Mouse (Mus musculus): ENCODE results near the gene Zfp697.

DNA sequence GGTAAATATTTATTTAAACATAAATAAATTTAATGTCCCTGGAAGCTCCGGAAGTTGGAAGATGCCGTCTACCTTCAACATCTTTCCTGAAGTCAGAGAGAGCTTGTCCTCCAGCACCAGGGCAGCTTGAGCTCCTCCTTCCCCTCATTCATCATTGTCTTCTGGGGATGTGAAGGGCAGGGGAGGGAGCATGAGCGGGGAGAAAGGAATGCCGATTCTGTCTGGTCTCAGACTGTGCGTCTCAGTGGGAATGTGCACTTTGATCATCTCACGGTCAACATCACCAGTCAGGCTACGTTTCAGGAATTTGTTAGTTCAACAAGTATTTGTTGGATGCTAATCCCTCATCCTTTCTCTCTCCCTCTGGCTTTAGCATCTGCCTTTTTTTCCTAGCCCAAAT is 3.0 kb upstream of the Zfp697 start:
- TF ChIP-seq CTCF (IDR thresholded peaks at IDR 0.05; ENCODE audit: extremely low read depth, insufficient read depth, low read length) (no peak), POLR2A (IDR thresholded peaks at IDR 0.05; ENCODE audit: extremely low read depth, insufficient read depth, low read length) (no peak)
